Mouse (Mus musculus) midbrain, embryonic 11.5 days (tissue): ENCODE data around the gene Dkk2. TPM values are rescaled to one million over a fixed set of nuclear protein-coding genes. Genes with fewer than 3 reads are reported as not detected.

Experiments used
- ATAC-seq: fragments of 200-750 bp; cut with Nextera tagmentation; 2 replicates; pipeline ENCODE4 v1.8.0; 2017; ENCODE audit warnings: moderate TSS enrichment, moderate library complexity; ENCODE audit not compliant: low FRiP score
- DNase-seq: peaks from one replicate; pipeline ENCODE4 v3.0.0; 2015; ENCODE audit warnings: low spot score; ENCODE audit errors: missing footprints
- H3K27ac ChIP-seq: fragments of 300-500 bp; sonication (generic); 2 replicates; pipeline ENCODE4 v1.5.1; 2014; ENCODE audit warnings: low read depth, low read length
- H3K27me3 ChIP-seq: fragments of 300-500 bp; sonication (generic); 2 replicates; pipeline ENCODE4 v1.6.1; 2014; ENCODE audit warnings: mild to moderate bottlenecking, low read length, moderate library complexity, mixed read lengths; ENCODE audit not compliant: control insufficient read depth, insufficient read depth
- H3K36me3 ChIP-seq: fragments of 300-500 bp; sonication (generic); 2 replicates; pipeline ENCODE4 v1.6.1; 2014; ENCODE audit warnings: mild to moderate bottlenecking, low read length, moderate library complexity, mixed read lengths; ENCODE audit not compliant: control insufficient read depth, insufficient read depth
- H3K4me1 ChIP-seq: fragments of 300-500 bp; sonication (generic); 2 replicates; pipeline ENCODE4 v1.6.1; 2014; ENCODE audit warnings: low read length; ENCODE audit not compliant: control insufficient read depth, insufficient read depth
- H3K4me2 ChIP-seq: fragments of 300-500 bp; sonication (generic); 2 replicates; pipeline ENCODE4 v1.6.1; 2014; ENCODE audit warnings: mild to moderate bottlenecking, moderate library complexity
- H3K4me3 ChIP-seq: fragments of 300-500 bp; sonication (generic); 2 replicates; pipeline ENCODE4 v1.5.1; 2014; ENCODE audit warnings: low read depth, low read length
- H3K9ac ChIP-seq: fragments of 300-500 bp; sonication (generic); 2 replicates; pipeline ENCODE4 v1.6.1; 2014; ENCODE audit warnings: low read length
- H3K9me3 ChIP-seq: fragments of 300-500 bp; sonication (generic); 2 replicates; pipeline ENCODE4 v1.6.1; 2016; ENCODE audit warnings: low read length; ENCODE audit not compliant: control insufficient read depth
- WGBS: fragments of 180-500 bp; shearing (Covaris S2); extraction: QIAGEN DNeasy Blood & Tissue Kit; methylation state at CpG from one replicate; pipeline ENCODE4 v1.1.7; 2014; 5-methylcytosine and 5-hydroxymethylcytosine counted together
- polyA plus RNA-seq: library from polyadenylated mRNA; unstranded; fragments of >200 nt; fragmentation: Nextera tagmentation; extraction: Ambion mirVana; gene quantifications from 2 replicates; pipeline ENCODE4 v1.2.1, GENCODE M21; 2014

Gene Dkk2
- polyA plus RNA-seq, 1 experiment from 2014 or later, result 19.6 TPM

GRCm38 (mm10) chr3:132134502-132134901, 49.4 kb downstream of the Dkk2 start:
- no peaks in the 10 kb centered on the region for H3K9me3 ChIP-seq
- H3K4me3 ChIP-seq, result no peak overlapping the region
- no peaks in the 10 kb centered on the region for H3K4me1 ChIP-seq
- no peak overlapping the region for H3K9ac ChIP-seq
- ATAC-seq (no peak), DNase-seq (no peak)
- H3K27ac ChIP-seq, result no peak overlapping the region
- WGBS, result 77% methylated on average over 1 of the region's 1 CpGs
- no peaks in the 10 kb centered on the region for H3K36me3 ChIP-seq
- H3K4me2 ChIP-seq, result no peak overlapping the region
- H3K27me3 ChIP-seq, result no peaks in the 10 kb centered on the region

- no peak overlapping the region for H3K4me3 ChIP-seq
- no peak overlapping the region for H3K4me2 ChIP-seq
- H3K9ac ChIP-seq, result no peak overlapping the region
- H3K27ac ChIP-seq, result no peak overlapping the region
- no peaks in the 10 kb centered on the region for H3K9me3 ChIP-seq
- H3K27me3 ChIP-seq, result no peaks in the 10 kb centered on the region
- no peaks in the 10 kb centered on the region for H3K4me1 ChIP-seq
- ATAC-seq (no peak), DNase-seq (no peak)
- 85% methylated on average over 11 of the region's 11 CpGs for WGBS
- H3K36me3 ChIP-seq, result no peaks in the 10 kb centered on the region
Measured at GRCm38 (mm10) chr3:132137802-132138378, 52.8 kb downstream of the Dkk2 start.

- ATAC-seq, result no peak
- Histone ChIP-seq H3K4me2 (no peak overlapping the region), H3K4me3 (no peak overlapping the region), H3K36me3 (no peaks in the 10 kb centered on the region), H3K4me1 (no peaks in the 10 kb centered on the region), H3K9ac (no peak overlapping the region), H3K27me3 (no peaks in the 10 kb centered on the region), H3K27ac (no peak overlapping the region), H3K9me3 (no peaks in the 10 kb centered on the region)
- WGBS, result 96% methylated on average over 4 of the region's 4 CpGs
- DNase-seq, result no peak
Measured at GRCm38 (mm10) chr3:132141031-132141430, 55.9 kb downstream of the Dkk2 start.

GRCm38 (mm10) chr3:132149446-132150025, 64.4 kb downstream of the Dkk2 start:
- H3K27me3 ChIP-seq, result no peaks in the 10 kb centered on the region
- H3K9ac ChIP-seq, result no peak overlapping the region
- H3K4me1 ChIP-seq, result no peaks in the 10 kb centered on the region
- no peak overlapping the region for H3K4me2 ChIP-seq
- 79% methylated on average over 6 of the region's 6 CpGs for WGBS
- no peak for ATAC-seq
- H3K9me3 ChIP-seq, result no peaks in the 10 kb centered on the region
- H3K4me3 ChIP-seq, result no peak overlapping the region
- no peak for DNase-seq
- H3K36me3 ChIP-seq, result no peaks in the 10 kb centered on the region
- no peak overlapping the region for H3K27ac ChIP-seq

GRCm38 (mm10) chr3:132158817-132159216, 73.7 kb downstream of the Dkk2 start:
- no peaks in the 10 kb centered on the region for H3K4me1 ChIP-seq
- no peaks in the 10 kb centered on the region for H3K36me3 ChIP-seq
- WGBS, result 86% methylated on average over 2 of the region's 2 CpGs
- ATAC-seq (no peak), DNase-seq (no peak)
- H3K27me3 ChIP-seq, result no peaks in the 10 kb centered on the region
- H3K9me3 ChIP-seq, result no peaks in the 10 kb centered on the region
- H3K27ac ChIP-seq, result no peak overlapping the region
- H3K4me3 ChIP-seq, result no peak overlapping the region
- H3K4me2 ChIP-seq, result no peak overlapping the region
- no peak overlapping the region for H3K9ac ChIP-seq

- Histone ChIP-seq H3K27me3 (no peaks in the 10 kb centered on the region), H3K27ac (no peak overlapping the region), H3K9me3 (no peaks in the 10 kb centered on the region), H3K36me3 (no peaks in the 10 kb centered on the region), H3K9ac (no peak overlapping the region), H3K4me2 (no peak overlapping the region), H3K4me1 (no peaks in the 10 kb centered on the region), H3K4me3 (no peak overlapping the region)
- no peak for ATAC-seq
- no peak for DNase-seq
- 89% methylated on average over 3 of the region's 3 CpGs for WGBS
Measured at GRCm38 (mm10) chr3:132168911-132169310, 83.8 kb downstream of the Dkk2 start.

- no peak overlapping the region for H3K27ac ChIP-seq
- whole genome bisulfite sequencing, result 90% methylated on average over 12 of the region's 12 CpGs
- no peaks in the 10 kb centered on the region for H3K36me3 ChIP-seq
- H3K4me3 ChIP-seq, result no peak overlapping the region
- H3K27me3 ChIP-seq, result no peaks in the 10 kb centered on the region
- DNase-seq (no peak), ATAC-seq (no peak)
- no peak overlapping the region for H3K4me2 ChIP-seq
- no peaks in the 10 kb centered on the region for H3K4me1 ChIP-seq
- no peak overlapping the region for H3K9ac ChIP-seq
- no peaks in the 10 kb centered on the region for H3K9me3 ChIP-seq
Measured at GRCm38 (mm10) chr3:132186888-132187552, 101.9 kb downstream of the Dkk2 start.

- H3K9me3 ChIP-seq, result no peaks in the 10 kb centered on the region
- H3K4me1 ChIP-seq, result no peaks in the 10 kb centered on the region
- no peak overlapping the region for H3K4me3 ChIP-seq
- H3K36me3 ChIP-seq, result no peaks in the 10 kb centered on the region
- H3K27me3 ChIP-seq, result no peaks in the 10 kb centered on the region
- no peak overlapping the region for H3K9ac ChIP-seq
- no peak overlapping the region for H3K27ac ChIP-seq
- H3K4me2 ChIP-seq, result no peak overlapping the region
- ATAC-seq (no peak), DNase-seq (no peak)
- WGBS, result 93% methylated on average over 4 of the region's 4 CpGs
Measured at GRCm38 (mm10) chr3:132201950-132202349, 116.9 kb downstream of the Dkk2 start.

- Histone ChIP-seq H3K4me3 (no peak overlapping the region), H3K9me3 (no peaks in the 10 kb centered on the region), H3K36me3 (no peaks in the 10 kb centered on the region), H3K27ac (no peak overlapping the region), H3K27me3 (no peaks in the 10 kb centered on the region), H3K9ac (no peak overlapping the region), H3K4me2 (no peak overlapping the region), H3K4me1 (no peaks in the 10 kb centered on the region)
- ATAC-seq (no peak), DNase-seq (no peak)
- 84% methylated on average over 5 of the region's 5 CpGs for WGBS
Measured at GRCm38 (mm10) chr3:132202665-132203064, 117.6 kb downstream of the Dkk2 start.
